Mouse (Mus musculus): Measurements from ENCODE around the gene Aipl1. TPM values are rescaled to one million over a fixed set of nuclear protein-coding genes. Genes with fewer than 3 reads are reported as not detected.

The Aipl1 gene
- total and polyA plus RNA-seq, 2 experiments from 2014 or later, result 0.31 TPM; not detected in 1

DNA sequence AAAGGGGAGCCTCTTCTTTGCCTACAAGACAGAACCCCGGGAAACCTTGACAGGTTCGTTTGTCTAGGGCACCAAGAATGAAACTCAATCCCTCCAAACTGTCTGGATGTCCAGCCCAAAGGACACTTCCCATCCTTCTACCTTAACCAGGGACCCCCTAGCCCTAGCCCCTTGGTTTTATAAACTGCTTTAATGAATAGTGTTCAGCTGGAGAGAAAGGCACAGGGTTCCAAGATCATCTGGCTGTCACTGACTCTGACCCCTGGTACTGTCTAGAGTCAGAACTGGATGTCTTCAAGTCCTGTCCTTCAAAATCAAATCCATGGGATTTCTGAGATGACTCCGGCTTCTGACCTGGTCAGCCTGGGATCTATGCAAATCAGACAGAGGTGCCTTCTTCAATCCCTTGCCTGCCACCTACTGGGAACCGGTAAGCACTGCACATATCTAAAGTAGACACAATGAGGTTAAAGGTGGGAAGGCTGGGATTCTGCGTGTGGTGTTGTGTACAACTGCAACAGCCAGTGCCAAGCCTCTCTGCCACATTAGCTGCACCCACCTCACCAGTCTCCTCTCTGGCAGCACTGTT, 13.0 kb downstream of the Aipl1 start:
- Histone ChIP-seq H3K4me2 (ENCODE audit: low read depth, low read length) (no peak overlapping the region), H3K4me3 (ENCODE audit: low read depth, low read length) (no peak overlapping the region), H3K27me3 (ENCODE audit: control insufficient read depth, insufficient read depth, low read length) (peaks cover 13% of the 10 kb centered on the region; the same call in 1 of the 2 replicates), H3K27ac (ENCODE audit: low read depth) (no peak overlapping the region), H3K4me1 (ENCODE audit: control insufficient read depth, insufficient read depth) (no peaks in the 10 kb centered on the region), H3K36me3 (replicated peaks; ENCODE audit: control insufficient read depth, insufficient read depth, low read length) (no peaks in the 10 kb centered on the region), H3K9me3 (replicated peaks; ENCODE audit: control insufficient read depth, low read length) (no peaks in the 10 kb centered on the region), H3K9ac (replicated peaks; ENCODE audit: low read depth, low read length) (no peak overlapping the region)
- TF ChIP-seq CTCF (IDR thresholded peaks at IDR 0.05; ENCODE audit: low read depth), result peak; percentile 85
- TF ChIP-seq EP300 (IDR thresholded peaks at IDR 0.05; ENCODE audit: low read depth), result no peak
- DNase-seq (ENCODE audit: low spot score) (peak; percentile 46), ATAC-seq (ENCODE audit: insufficient read depth, low read depth) (no peak)
- 24% methylated on average over 5 of the region's 5 CpGs for WGBS

GRCm38 (mm10) chr11:72023581-72023980, 13.7 kb downstream of the Aipl1 start:
- TF ChIP-seq CTCF (IDR thresholded peaks at IDR 0.05; ENCODE audit: low read depth), result peak; percentile 44
- no peak for TF ChIP-seq EP300 (IDR thresholded peaks at IDR 0.05; ENCODE audit: low read depth)
- H3K4me3 ChIP-seq (ENCODE audit: low read depth, low read length), result no peak overlapping the region
- H3K27ac ChIP-seq (ENCODE audit: low read depth), result no peak overlapping the region
- peaks cover 6% of the 10 kb centered on the region; the same call in 1 of the 2 replicates for H3K27me3 ChIP-seq (ENCODE audit: control insufficient read depth, insufficient read depth, low read length)
- H3K4me2 ChIP-seq (ENCODE audit: low read depth, low read length), result no peak overlapping the region
- 47% methylated on average over 9 of the region's 10 CpGs for WGBS
- H3K9me3 ChIP-seq (replicated peaks; ENCODE audit: control insufficient read depth, low read length), result no peaks in the 10 kb centered on the region
- DNase-seq (ENCODE audit: low spot score) (no peak), ATAC-seq (ENCODE audit: insufficient read depth, low read depth) (no peak)
- no peak overlapping the region for H3K9ac ChIP-seq (replicated peaks; ENCODE audit: low read depth, low read length)
- no peaks in the 10 kb centered on the region for H3K4me1 ChIP-seq (ENCODE audit: control insufficient read depth, insufficient read depth)
- H3K36me3 ChIP-seq (replicated peaks; ENCODE audit: control insufficient read depth, insufficient read depth, low read length), result no peaks in the 10 kb centered on the region

DNA sequence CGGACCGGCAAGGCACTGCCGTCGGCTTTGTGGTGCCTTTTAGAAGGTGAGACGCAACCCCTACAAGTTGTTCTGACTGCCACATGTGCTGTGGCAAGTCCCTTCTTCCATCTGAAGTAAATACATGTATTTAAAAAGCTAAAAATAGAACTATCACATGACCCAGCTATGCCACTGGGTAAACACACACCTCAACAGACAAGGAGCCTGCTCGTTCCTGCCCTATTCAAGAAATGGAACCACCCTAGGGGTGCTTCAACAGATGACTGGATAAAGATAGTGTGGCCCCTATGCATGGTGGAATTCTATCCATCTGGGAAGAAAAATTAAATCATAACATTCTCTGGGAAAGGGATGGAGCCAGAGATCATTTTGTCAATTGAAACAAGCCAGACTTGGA, 14.5 kb downstream of the Aipl1 start:
- 71% methylated on average over 6 of the region's 6 CpGs for WGBS
- Histone ChIP-seq H3K27me3 (ENCODE audit: control insufficient read depth, insufficient read depth, low read length) (0 out of 2 replicates have a peak, but pooled peaks cover 5% of the 10 kb centered on the region), H3K9ac (replicated peaks; ENCODE audit: low read depth, low read length) (no peak overlapping the region), H3K36me3 (replicated peaks; ENCODE audit: control insufficient read depth, insufficient read depth, low read length) (no peaks in the 10 kb centered on the region), H3K4me3 (ENCODE audit: low read depth, low read length) (no peak overlapping the region), H3K27ac (ENCODE audit: low read depth) (no peak overlapping the region), H3K4me2 (ENCODE audit: low read depth, low read length) (no peak overlapping the region), H3K9me3 (replicated peaks; ENCODE audit: control insufficient read depth, low read length) (no peaks in the 10 kb centered on the region), H3K4me1 (ENCODE audit: control insufficient read depth, insufficient read depth) (no peaks in the 10 kb centered on the region)
- DNase-seq (ENCODE audit: low spot score), result no peak
- TF ChIP-seq CTCF (IDR thresholded peaks at IDR 0.05; ENCODE audit: low read depth), result no peak
- TF ChIP-seq EP300 (IDR thresholded peaks at IDR 0.05; ENCODE audit: low read depth), result no peak
- ATAC-seq (ENCODE audit: insufficient read depth, low read depth), result no peak

DNA sequence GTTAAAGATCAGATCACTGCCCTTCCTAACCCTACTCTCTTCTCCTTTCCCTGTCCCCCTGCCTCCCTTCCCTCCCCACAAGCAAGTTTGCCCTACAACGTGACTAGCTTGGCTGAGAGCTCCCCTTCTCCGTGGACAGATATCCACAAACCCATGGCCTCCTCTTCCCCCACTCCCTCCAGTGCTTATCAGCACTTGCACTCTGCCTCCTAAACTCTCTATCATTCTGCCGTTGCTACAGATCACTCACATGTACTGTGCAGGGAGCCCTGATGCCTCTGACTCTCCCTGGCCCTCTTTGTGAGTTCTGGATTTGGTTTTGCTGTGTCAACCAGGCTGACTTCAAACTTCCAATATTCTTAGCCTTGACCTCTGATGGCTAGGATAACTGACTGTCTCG, 16.3 kb downstream of the Aipl1 start:
- Histone ChIP-seq H3K27ac (ENCODE audit: low read depth) (no peak overlapping the region), H3K36me3 (replicated peaks; ENCODE audit: control insufficient read depth, insufficient read depth, low read length) (no peaks in the 10 kb centered on the region), H3K4me1 (ENCODE audit: control insufficient read depth, insufficient read depth) (no peaks in the 10 kb centered on the region), H3K9ac (replicated peaks; ENCODE audit: low read depth, low read length) (no peak overlapping the region), H3K9me3 (replicated peaks; ENCODE audit: control insufficient read depth, low read length) (no peaks in the 10 kb centered on the region), H3K4me2 (ENCODE audit: low read depth, low read length) (no peak overlapping the region), H3K4me3 (ENCODE audit: low read depth, low read length) (no peak overlapping the region), H3K27me3 (ENCODE audit: control insufficient read depth, insufficient read depth, low read length) (no peaks in the 10 kb centered on the region)
- DNase-seq (ENCODE audit: low spot score) (no peak), ATAC-seq (ENCODE audit: insufficient read depth, low read depth) (no peak)
- no peak for TF ChIP-seq CTCF (IDR thresholded peaks at IDR 0.05; ENCODE audit: low read depth)
- WGBS, result 32% methylated on average over 4 of the region's 4 CpGs

DNA sequence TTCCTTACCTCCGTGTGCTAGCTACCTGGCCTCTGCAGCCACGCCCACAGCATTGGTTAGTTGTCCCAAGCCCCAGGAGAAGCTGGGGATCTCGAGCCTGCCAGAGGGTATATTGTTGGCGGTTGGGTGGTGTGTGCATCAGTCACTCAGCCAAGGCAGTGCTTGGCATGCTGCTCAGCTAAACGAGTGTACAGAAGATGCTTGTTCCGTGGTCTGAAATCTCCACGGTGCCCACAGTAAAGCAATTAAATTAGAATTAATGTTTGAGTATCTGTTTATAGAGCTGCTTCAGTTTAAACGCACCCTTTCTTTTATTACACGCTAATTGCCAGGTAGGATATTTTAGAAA, 20.1 kb downstream of the Aipl1 start:
- H3K9me3 ChIP-seq (replicated peaks; ENCODE audit: control insufficient read depth, low read length), result no peaks in the 10 kb centered on the region
- no peak overlapping the region for H3K9ac ChIP-seq (replicated peaks; ENCODE audit: low read depth, low read length)
- ATAC-seq (ENCODE audit: insufficient read depth, low read depth) (no peak), DNase-seq (ENCODE audit: low spot score) (no peak)
- WGBS, result 76% methylated on average over 9 of the region's 9 CpGs
- H3K4me2 ChIP-seq (ENCODE audit: low read depth, low read length), result no peak overlapping the region
- no peaks in the 10 kb centered on the region for H3K36me3 ChIP-seq (replicated peaks; ENCODE audit: control insufficient read depth, insufficient read depth, low read length)
- H3K27ac ChIP-seq (ENCODE audit: low read depth), result no peak overlapping the region
- no peaks in the 10 kb centered on the region for H3K4me1 ChIP-seq (ENCODE audit: control insufficient read depth, insufficient read depth)
- no peak overlapping the region for H3K4me3 ChIP-seq (ENCODE audit: low read depth, low read length)
- TF ChIP-seq CTCF (IDR thresholded peaks at IDR 0.05; ENCODE audit: low read depth) (no peak), EP300 (IDR thresholded peaks at IDR 0.05; ENCODE audit: low read depth) (no peak)
- H3K27me3 ChIP-seq (ENCODE audit: control insufficient read depth, insufficient read depth, low read length), result no peaks in the 10 kb centered on the region

Measured in heart, postnatal 0 days (tissue).